Mouse (Mus musculus): ENCODE data around the gene Olfr239. TPM values are rescaled to one million over a fixed set of nuclear protein-coding genes. Genes with fewer than 3 reads are reported as not detected.

The Olfr239 gene
- not detected for polyA plus RNA-seq (2017; shearing (Covaris generic))

DNA sequence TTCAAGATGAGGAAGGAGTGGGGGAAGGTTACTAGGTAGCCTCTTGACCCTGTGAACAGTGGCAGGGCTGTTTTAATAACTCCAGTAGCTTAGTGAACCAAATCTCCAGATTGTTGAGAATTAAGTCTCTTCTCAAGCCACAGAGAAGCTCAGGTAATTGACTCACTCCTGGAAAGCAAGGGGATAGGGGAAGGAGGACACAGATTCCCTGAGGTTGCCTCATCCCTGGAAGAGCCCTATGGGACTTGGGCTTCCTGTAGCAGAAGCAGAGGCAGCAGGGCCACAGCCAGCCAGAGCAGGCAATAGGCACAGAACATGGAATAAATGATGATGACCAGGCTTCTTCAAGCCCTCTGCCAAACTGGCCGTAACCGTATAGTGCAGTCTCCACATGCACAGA is at the start of gene Olfr239:
Gene Olfr239, plus strand, starts transcription at position 301 of the 400 bp plus-strand sequence.

DNA sequence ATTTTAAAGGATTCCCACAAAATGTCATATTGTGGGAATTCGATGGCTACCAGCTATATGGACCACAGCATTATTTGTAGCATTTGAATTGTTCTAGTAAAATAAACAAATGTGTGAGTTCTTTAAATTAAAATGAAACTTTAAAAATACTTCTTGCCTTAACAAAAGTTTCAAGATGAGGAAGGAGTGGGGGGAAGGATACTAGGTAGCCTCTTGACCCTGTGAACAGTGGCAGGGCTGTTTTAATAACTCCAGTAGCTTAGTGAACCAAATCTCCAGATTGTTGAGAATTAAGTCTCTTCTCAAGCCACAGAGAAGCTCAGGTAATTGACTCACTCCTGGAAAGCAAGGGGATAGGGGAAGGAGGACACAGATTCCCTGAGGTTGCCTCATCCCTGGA is 23.0 kb upstream of the Olfr239 start, which contains the start of gene Olfr55:
Gene Olfr55, plus strand, starts transcription at position 301 of the 400 bp plus-strand sequence.

DNA sequence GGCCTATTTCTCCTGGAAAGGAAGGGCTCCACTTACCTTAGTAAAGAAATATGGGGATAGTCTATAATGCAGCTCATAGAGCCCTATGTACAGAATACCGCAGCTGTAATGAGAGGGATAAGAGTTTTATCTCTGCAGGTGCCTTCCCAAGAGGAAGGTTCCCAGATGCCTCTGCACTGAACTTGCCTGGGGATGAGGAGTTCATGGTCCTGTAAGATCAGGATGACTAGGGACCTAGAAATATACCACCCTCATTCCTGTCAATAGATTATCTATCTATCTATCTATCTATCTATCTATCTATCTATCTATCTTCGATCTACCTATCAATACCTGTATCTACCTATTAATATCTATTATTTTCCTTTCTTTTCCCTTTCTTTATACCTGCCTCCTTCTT is 30.5 kb downstream of the Olfr239 start, which contains the start of gene Olfr1564:
Gene Olfr1564, minus strand, starts transcription at position 101 of the 400 bp plus-strand sequence.

Other genes starting within 250 kb of the Olfr239 start
- gene Cyp4f13, start 243.9 kb upstream of the Olfr239 start, polyA plus RNA-seq (2017; shearing (Covaris generic)) = 47.3 TPM
- 12.3 TPM for gene Zfp472, start 225.5 kb upstream of the Olfr239 start, polyA plus RNA-seq (2017; shearing (Covaris generic))
- 9.7 TPM for gene Zfp952, start 198.2 kb upstream of the Olfr239 start, polyA plus RNA-seq (2017; shearing (Covaris generic))
- gene Zfp763, start 157.9 kb upstream of the Olfr239 start, polyA plus RNA-seq (2017; shearing (Covaris generic)) = 1.5 TPM
- gene 4921501E09Rik, start 123.2 kb upstream of the Olfr239 start, polyA plus RNA-seq (2017; shearing (Covaris generic)) = not detected
- gene Zfp563, start 102.0 kb upstream of the Olfr239 start, polyA plus RNA-seq (2017; shearing (Covaris generic)) = 1.8 TPM
- not detected for gene Morc2b, start 51.6 kb upstream of the Olfr239 start, polyA plus RNA-seq (2017; shearing (Covaris generic))
- gene Olfr55, start 22.9 kb upstream of the Olfr239 start, polyA plus RNA-seq (2017; shearing (Covaris generic)) = not detected
- not detected for gene Olfr1564, start 30.4 kb downstream of the Olfr239 start, polyA plus RNA-seq (2017; shearing (Covaris generic))
- 7.8 TPM for gene Zfp955a, start 63.8 kb downstream of the Olfr239 start, polyA plus RNA-seq (2017; shearing (Covaris generic))
- 0.05 TPM for gene Olfr63, start 73.4 kb downstream of the Olfr239 start, polyA plus RNA-seq (2017; shearing (Covaris generic))
- 5.4 TPM for gene Zfp955b, start 98.2 kb downstream of the Olfr239 start, polyA plus RNA-seq (2017; shearing (Covaris generic))
- gene Zfp81, start 167.6 kb downstream of the Olfr239 start, polyA plus RNA-seq (2017; shearing (Covaris generic)) = 9.1 TPM
- gene Zfp101, start 203.3 kb downstream of the Olfr239 start, polyA plus RNA-seq (2017; shearing (Covaris generic)) = 7.4 TPM
- gene Actl9, start 241.6 kb downstream of the Olfr239 start, polyA plus RNA-seq (2017; shearing (Covaris generic)) = not detected

Data from effector memory CD4-positive, alpha-beta T cell, adult 5 months (primary cell).